Mouse (Mus musculus) midbrain, embryonic 10.5 days (tissue): Measurements from ENCODE around the gene Ripor2. TPM values are rescaled to one million over a fixed set of nuclear protein-coding genes. Genes with fewer than 3 reads are reported as not detected.

Experiments used
- DNase-seq: peaks from one replicate; pipeline ENCODE4 v3.0.0-alpha.2; 2017; ENCODE audit warnings: low spot score
- H3K27ac ChIP-seq: fragments of 300-500 bp; sonication (generic); replicated peaks from 2 replicates; pipeline ENCODE4 v1.5.1; 2016; ENCODE audit warnings: mild to moderate bottlenecking
- H3K27me3 ChIP-seq: fragments of 300-500 bp; sonication (generic); 2 replicates; pipeline ENCODE4 v1.6.1; 2016; ENCODE audit warnings: low read depth, mild to moderate bottlenecking; ENCODE audit not compliant: poor library complexity, severe bottlenecking
- H3K36me3 ChIP-seq: fragments of 300-500 bp; sonication (generic); 2 replicates; pipeline ENCODE4 v1.6.1; 2016; ENCODE audit warnings: mild to moderate bottlenecking, moderate library complexity
- H3K4me1 ChIP-seq: fragments of 300-500 bp; sonication (generic); 2 replicates; pipeline ENCODE4 v1.6.1; 2016
- H3K4me3 ChIP-seq: fragments of 300-500 bp; sonication (generic); 2 replicates; pipeline ENCODE4 v1.5.1; 2016; ENCODE audit warnings: mild to moderate bottlenecking, moderate library complexity
- H3K9me3 ChIP-seq: fragments of 300-500 bp; sonication (generic); replicated peaks from 2 replicates; pipeline ENCODE4 v1.6.1; 2016; ENCODE audit warnings: mild to moderate bottlenecking
- WGBS: fragments of 180-500 bp; shearing (Covaris S2); methylation state at CpG from one replicate; pipeline ENCODE4 v1.1.7; 2016; 5-methylcytosine and 5-hydroxymethylcytosine counted together
- polyA plus RNA-seq: library from polyadenylated mRNA; unstranded; fragments of >200 nt; fragmentation: Nextera tagmentation; extraction: Ambion mirVana; gene quantifications from 2 replicates; pipeline ENCODE4 v1.2.1, GENCODE M21; 2016

Gene Ripor2
- polyA plus RNA-seq = 3.5 and 6.6 TPM in 2 replicates

GRCm38 (mm10) chr13:24581833-24582232, at the start of gene Ripor2:
Gene Ripor2 (plus strand): TSS chr13:24582189.
- H3K27me3 ChIP-seq = no peaks in the 10 kb centered on the region
- no peak for DNase-seq
- WGBS = 90% methylated on average over 10 of the region's 10 CpGs
- H3K36me3 ChIP-seq = no peaks in the 10 kb centered on the region
- H3K9me3 ChIP-seq = no peaks in the 10 kb centered on the region
- peaks cover 8% of the 10 kb centered on the region for H3K4me1 ChIP-seq
- H3K27ac ChIP-seq = no peak within 1 kb of the TSS
- no peak within 1 kb of the TSS for H3K4me3 ChIP-seq

DNA sequence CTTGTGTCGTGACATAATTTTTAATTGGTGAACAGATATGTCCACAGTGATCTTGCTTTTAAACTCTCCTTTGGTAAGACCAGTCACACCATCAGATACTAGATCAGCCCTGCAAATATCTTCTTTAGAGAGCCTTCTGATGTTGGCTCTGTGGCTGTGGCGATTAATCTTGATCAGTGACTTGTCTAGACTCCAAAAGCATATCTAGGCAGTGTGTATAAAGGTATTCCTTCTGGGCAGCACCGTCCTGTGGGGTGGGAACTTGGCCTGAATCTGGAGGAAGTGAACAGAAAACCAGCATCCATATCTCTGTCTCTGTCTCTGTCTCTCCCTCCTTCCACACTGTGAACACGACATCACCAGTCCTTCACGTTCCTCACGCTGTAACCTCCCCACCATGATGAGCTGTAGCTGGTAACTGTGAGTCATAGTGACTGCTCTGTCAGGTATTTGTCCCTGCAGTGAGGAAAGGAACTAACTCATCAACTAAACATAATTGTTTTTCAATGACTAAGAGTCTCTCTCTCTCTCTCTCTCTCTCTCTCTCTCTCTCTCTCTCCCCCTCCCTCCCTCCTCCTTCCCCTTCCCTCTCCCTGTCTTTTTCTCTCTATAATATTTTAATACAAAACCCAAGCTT, 45.3 kb upstream of the Ripor2 start:
- DNase-seq = no peak
- whole genome bisulfite sequencing = 88% methylated on average over 6 of the region's 6 CpGs
- Histone ChIP-seq H3K4me3 (no peak overlapping the region), H3K36me3 (no peaks in the 10 kb centered on the region), H3K4me1 (no peaks in the 10 kb centered on the region), H3K27me3 (no peaks in the 10 kb centered on the region), H3K9me3 (0 out of 2 replicates have a peak, but pooled peaks cover 2% of the 10 kb centered on the region), H3K27ac (no peak overlapping the region)

- Histone ChIP-seq H3K27ac (no peak overlapping the region), H3K4me1 (no peaks in the 10 kb centered on the region), H3K27me3 (no peaks in the 10 kb centered on the region), H3K4me3 (no peak overlapping the region), H3K36me3 (no peaks in the 10 kb centered on the region), H3K9me3 (0 out of 2 replicates have a peak, but pooled peaks cover 2% of the 10 kb centered on the region)
- no peak for DNase-seq
- 92% methylated on average over 2 of the region's 2 CpGs for WGBS
Measured at GRCm38 (mm10) chr13:24538012-24538411, 44.0 kb upstream of the Ripor2 start.

DNA sequence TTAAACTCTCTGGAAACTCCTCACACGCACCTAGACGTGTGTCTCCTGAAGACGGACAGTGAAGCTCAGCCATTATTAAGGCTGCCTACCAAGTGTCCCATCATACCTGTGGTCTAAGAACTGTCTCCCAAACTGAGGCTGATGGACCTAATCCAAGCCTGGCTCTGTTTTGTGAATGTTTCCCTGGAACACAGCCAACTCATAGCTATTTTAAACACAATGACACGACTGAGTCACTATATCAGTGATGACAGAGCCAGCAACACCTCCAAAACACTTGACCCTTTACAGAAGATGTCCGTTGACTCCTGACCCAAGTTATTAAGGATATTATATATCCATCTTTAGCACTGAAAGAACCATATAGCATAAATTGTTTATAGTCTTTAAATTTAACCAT, 43.0 kb upstream of the Ripor2 start:
- no peaks in the 10 kb centered on the region for H3K27me3 ChIP-seq
- no peaks in the 10 kb centered on the region for H3K4me1 ChIP-seq
- H3K36me3 ChIP-seq = no peaks in the 10 kb centered on the region
- H3K4me3 ChIP-seq = no peak overlapping the region
- WGBS = 92% methylated on average over 5 of the region's 5 CpGs
- DNase-seq = no peak
- H3K27ac ChIP-seq = no peak overlapping the region
- H3K9me3 ChIP-seq = 0 out of 2 replicates have a peak, but pooled peaks cover 2% of the 10 kb centered on the region

- 63% methylated on average over 1 of the region's 1 CpGs for WGBS
Measured at GRCm38 (mm10) chr13:24545677-24546076, 36.3 kb upstream of the Ripor2 start.

GRCm38 (mm10) chr13:24546801-24547459, 35.1 kb upstream of the Ripor2 start:
- Histone ChIP-seq H3K27ac (no peak overlapping the region), H3K4me3 (no peak overlapping the region), H3K9me3 (no peaks in the 10 kb centered on the region), H3K27me3 (no peaks in the 10 kb centered on the region), H3K36me3 (no peaks in the 10 kb centered on the region), H3K4me1 (peaks cover 23% of the 10 kb centered on the region)
- no peak for DNase-seq
- 90% methylated on average over 12 of the region's 12 CpGs for WGBS

More at GRCm38 (mm10) chr13:24545677-24546076, 36.3 kb upstream of the Ripor2 start:
- Histone ChIP-seq H3K27me3 (no peaks in the 10 kb centered on the region), H3K27ac (no peak overlapping the region), H3K4me1 (peaks cover 14% of the 10 kb centered on the region), H3K9me3 (no peaks in the 10 kb centered on the region), H3K4me3 (no peak overlapping the region), H3K36me3 (no peaks in the 10 kb centered on the region)
- DNase-seq = no peak

GRCm38 (mm10) chr13:24548911-24549310, 33.1 kb upstream of the Ripor2 start:
- H3K27ac ChIP-seq = peak overlapping the region; percentile 69
- H3K4me1 ChIP-seq = peaks cover 32% of the 10 kb centered on the region

GRCm38 (mm10) chr13:24551100-24551931, 30.7 kb upstream of the Ripor2 start:
- Histone ChIP-seq H3K4me1 (peaks cover 32% of the 10 kb centered on the region), H3K27ac (peak overlapping the region; percentile 13; the same call in 1 of the 2 replicates), H3K27me3 (no peaks in the 10 kb centered on the region), H3K4me3 (no peak overlapping the region), H3K9me3 (no peaks in the 10 kb centered on the region), H3K36me3 (no peaks in the 10 kb centered on the region)
- no peak for DNase-seq
- WGBS = 82% methylated on average over 14 of the region's 14 CpGs

More at GRCm38 (mm10) chr13:24548911-24549310, 33.1 kb upstream of the Ripor2 start:
- no peaks in the 10 kb centered on the region for H3K9me3 ChIP-seq
- H3K27me3 ChIP-seq = no peaks in the 10 kb centered on the region
- H3K4me3 ChIP-seq = no peak overlapping the region
- H3K36me3 ChIP-seq = no peaks in the 10 kb centered on the region
- no peak for DNase-seq

DNA sequence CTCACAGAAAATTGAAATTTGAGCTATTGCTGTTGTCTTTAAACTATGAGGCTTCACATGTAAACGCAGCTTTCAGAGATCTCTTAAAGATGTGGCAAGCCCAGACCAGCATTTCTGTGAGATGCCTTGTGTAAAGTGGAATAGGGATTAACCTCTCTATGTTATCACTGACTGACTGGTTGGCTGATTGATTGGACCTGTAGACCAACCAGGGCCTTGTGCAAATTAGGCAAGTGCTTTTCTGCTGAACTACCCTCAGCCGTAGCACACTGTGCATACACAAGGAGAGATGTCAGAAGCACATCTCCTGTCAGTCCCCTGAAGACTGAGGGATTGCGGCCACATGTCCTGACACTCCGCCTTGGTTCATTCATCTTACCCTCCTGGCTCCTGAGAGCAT, 29.9 kb upstream of the Ripor2 start:
- H3K27ac ChIP-seq = no peak overlapping the region; the same call in 1 of the 2 replicates
- no peaks in the 10 kb centered on the region for H3K9me3 ChIP-seq

GRCm38 (mm10) chr13:24561391-24561790, 20.6 kb upstream of the Ripor2 start:
- Histone ChIP-seq H3K9me3 (no peaks in the 10 kb centered on the region), H3K27ac (no peak overlapping the region)
- 92% methylated on average over 5 of the region's 5 CpGs for WGBS

More for the DNA sequence above, 29.9 kb upstream of the Ripor2 start:
- 65% methylated on average over 4 of the region's 4 CpGs for WGBS
- H3K4me3 ChIP-seq = no peak overlapping the region
- no peaks in the 10 kb centered on the region for H3K27me3 ChIP-seq
- no peak for DNase-seq
- H3K4me1 ChIP-seq = peaks cover 32% of the 10 kb centered on the region
- H3K36me3 ChIP-seq = no peaks in the 10 kb centered on the region

GRCm38 (mm10) chr13:24564706-24565105, 17.3 kb upstream of the Ripor2 start:
- no peaks in the 10 kb centered on the region for H3K36me3 ChIP-seq
- no peaks in the 10 kb centered on the region for H3K9me3 ChIP-seq
- WGBS = 75% methylated on average over 8 of the region's 8 CpGs
- H3K27ac ChIP-seq = peak overlapping the region; percentile 83
- no peak overlapping the region for H3K4me3 ChIP-seq
- no peak for DNase-seq
- peaks cover 30% of the 10 kb centered on the region for H3K4me1 ChIP-seq
- H3K27me3 ChIP-seq = no peaks in the 10 kb centered on the region

More at GRCm38 (mm10) chr13:24561391-24561790, 20.6 kb upstream of the Ripor2 start:
- no peaks in the 10 kb centered on the region for H3K36me3 ChIP-seq
- no peak overlapping the region for H3K4me3 ChIP-seq
- peaks cover 24% of the 10 kb centered on the region for H3K4me1 ChIP-seq
- no peak for DNase-seq
- H3K27me3 ChIP-seq = no peaks in the 10 kb centered on the region

DNA sequence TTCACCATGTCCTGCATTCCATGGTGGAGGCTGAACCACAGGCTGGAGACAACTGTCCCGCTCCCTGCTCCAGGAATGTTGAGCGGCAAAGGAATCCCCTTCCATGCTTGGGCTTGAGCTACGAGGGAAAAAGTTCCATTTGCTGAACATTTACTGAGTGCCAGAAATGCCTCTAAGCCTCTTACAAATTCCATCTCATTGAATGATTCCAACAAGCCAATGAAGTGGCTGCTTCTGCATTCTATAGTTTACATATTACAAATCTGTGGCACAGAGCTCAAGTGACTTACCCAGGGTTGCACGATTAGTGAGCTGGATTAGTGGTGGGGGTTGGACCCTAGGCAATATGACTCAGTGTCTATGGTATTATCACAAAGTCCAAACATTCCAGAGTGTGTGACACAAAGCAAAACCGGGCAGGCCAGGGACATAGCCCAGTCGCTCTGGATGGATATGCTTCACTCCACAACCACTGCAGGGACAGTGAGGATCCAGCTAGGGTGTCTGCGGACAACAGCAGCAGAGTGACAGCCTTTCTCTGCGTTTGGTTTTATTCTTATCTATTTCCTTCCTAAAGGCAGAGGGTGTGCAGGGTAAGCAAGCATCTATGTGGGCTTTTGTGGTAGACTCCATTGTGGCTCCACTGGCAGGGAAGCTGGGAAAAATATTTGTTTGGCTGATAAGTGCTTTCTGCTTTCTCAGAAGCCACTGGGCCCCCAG, 16.6 kb upstream of the Ripor2 start:
- no peaks in the 10 kb centered on the region for H3K27me3 ChIP-seq
- DNase-seq = peak; percentile 31
- peak overlapping the region; percentile 83 for H3K27ac ChIP-seq
- peaks cover 30% of the 10 kb centered on the region for H3K4me1 ChIP-seq
- H3K9me3 ChIP-seq = no peaks in the 10 kb centered on the region
- WGBS = 45% methylated on average over 8 of the region's 8 CpGs
- H3K4me3 ChIP-seq = no peak overlapping the region
- no peaks in the 10 kb centered on the region for H3K36me3 ChIP-seq
